Mouse (Mus musculus): Measurements from ENCODE around the gene Ucn3. TPM values are rescaled to one million over a fixed set of nuclear protein-coding genes. Genes with fewer than 3 reads are reported as not detected.
"Not testable (repeated sequence)": the region's sequence is repeated elsewhere in the genome, so short reads cannot be mapped to it uniquely, and the experiment has no call there.

The Ucn3 gene
- total RNA-seq (2021), result not detected
- long read RNA-seq, experiment 1, result 0 reads
- long read RNA-seq, experiment 2, result 0 reads

DNA sequence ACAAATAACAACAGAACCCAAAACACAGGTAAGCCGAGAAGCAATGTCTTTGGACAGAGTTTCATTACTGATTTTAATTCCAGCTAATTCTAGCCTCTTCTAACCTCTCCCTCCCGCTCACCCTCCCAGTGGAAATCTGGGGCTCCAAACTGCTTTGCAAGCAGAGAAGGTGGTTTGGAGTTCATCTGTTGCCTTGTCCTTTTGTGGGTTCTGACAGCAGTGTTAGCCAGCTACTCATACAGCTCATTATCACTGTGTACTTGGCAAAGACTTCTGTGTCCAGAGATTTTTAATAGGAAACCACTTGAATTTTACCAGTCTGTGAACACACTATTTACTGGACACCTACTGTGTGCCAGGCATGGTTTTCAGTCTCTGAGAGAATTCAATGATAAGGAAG is at the start of gene Ucn3:
TSS of gene Ucn3 (minus strand) at position 101 of the 400 bp plus-strand sequence.
- DNase-seq (ENCODE audit: low spot score in 2 of 2), result no peak
- intact Hi-C loops (cut with DNase I), result no loop called here

DNA sequence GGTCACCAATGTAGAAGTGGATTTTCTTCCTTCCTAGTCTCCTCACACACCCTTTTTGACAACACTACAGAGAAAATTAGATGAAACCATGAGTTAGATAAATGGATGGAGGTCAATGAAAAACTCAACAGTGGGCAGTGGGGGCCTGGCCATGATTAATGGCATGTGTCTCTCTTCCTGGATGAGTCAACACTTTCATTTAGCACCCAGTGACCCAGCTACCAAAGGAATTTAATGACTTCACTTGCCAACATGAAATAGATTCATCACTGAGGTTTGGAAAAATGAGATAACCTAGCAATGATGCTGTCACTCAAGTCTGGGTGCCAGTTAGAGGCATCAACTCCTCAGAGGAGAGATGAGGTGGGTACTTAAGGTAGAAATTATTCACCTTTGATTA is 46.9 kb upstream of the Ucn3 start:
- no peak for DNase-seq (ENCODE audit: low spot score in 2 of 2)

GRCm38 (mm10) chr13:3968849-3969248 is 23.7 kb upstream of the Ucn3 start:
- intact Hi-C loops (cut with DNase I), result no loop called here
- DNase-seq (ENCODE audit: low spot score in 2 of 2), result no peak

More for the DNA sequence above, 46.9 kb upstream of the Ucn3 start:
- intact Hi-C loops (cut with DNase I), result no loop called here

DNA sequence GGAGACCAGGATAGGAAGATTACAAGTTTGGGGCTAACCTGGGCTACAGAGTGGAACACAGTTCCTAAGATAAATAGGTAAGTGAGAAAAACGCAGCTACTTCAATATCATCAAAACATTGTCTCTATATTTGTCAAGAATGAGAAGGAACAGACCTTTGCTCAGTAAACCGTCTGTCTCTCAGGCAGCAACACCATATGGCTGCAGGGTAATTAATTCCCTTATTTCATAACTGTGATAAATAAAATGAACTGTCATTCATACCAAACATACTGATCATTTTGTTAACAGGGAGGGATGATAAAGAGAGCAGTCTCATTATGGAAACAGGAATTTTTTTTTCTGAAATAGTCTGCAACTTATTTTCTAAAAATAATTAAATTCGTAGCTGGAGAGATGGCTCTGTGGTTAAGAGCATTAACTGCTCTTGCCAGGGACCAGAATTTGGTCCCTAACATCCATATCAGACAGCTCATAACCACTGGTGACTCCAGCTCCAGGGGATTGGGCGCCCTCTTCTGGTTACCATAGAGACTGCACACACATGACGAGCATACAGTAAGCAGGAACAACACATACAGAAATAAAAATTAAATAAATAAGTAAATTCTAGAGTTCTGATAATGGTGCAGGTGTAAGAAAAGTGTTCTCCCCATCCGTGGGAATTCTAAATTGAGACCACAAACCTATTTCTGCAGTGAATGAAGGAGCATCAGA is 6.2 kb upstream of the Ucn3 start:
- no peak for DNase-seq (ENCODE audit: low spot score in 2 of 2)
- intact Hi-C loops (cut with DNase I), result no loop called here

GRCm38 (mm10) chr13:3949477-3949876 is 4.3 kb upstream of the Ucn3 start:
- DNase-seq (ENCODE audit: low spot score in 2 of 2), result no peak

DNA sequence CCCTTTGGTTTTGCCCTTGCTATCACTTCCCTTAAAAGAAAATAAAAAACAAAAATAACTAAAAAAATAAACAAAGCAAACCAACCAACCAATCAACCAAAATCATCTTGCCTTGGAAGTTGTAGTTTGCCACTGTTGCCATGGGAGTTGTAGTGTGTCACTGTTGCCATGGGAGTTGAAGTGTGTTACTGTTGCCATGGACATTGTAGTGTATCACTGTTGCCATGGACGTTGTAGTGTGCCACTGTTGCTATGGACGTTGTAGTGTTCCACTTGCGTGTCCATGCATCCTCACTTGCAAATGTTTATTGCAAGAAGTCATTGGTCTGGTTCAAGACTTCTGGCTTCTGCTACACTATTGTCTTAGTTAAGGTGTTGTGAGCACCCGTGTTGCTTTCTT is 2.1 kb upstream of the Ucn3 start:
- intact Hi-C loops (cut with DNase I), result no loop called here
- DNase-seq (ENCODE audit: low spot score in 2 of 2), result peak in 1 of 2 experiments; percentile 5

More at GRCm38 (mm10) chr13:3949477-3949876, 4.3 kb upstream of the Ucn3 start:
- intact Hi-C loops (cut with DNase I), result no loop called here

DNA sequence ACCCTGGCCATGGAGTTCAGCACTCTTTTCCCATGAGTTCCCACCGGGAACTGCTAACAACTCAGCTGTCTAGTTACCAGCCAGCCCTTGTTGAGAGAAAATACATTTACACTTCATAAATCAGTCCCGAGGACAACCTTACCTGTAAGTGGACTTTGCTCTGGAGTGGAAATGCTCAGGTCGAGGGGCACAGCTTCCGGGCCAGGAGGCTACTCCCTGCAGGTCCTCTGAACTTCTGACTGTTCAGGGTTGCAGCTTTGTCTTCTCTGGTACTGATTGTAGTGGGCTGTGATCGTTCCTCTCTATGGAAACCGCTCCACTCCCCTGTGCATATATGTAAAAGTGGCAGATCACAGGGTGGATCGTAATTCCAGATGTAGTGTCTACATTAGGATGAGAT is 450 bp downstream of the Ucn3 start:
- no peak for DNase-seq (ENCODE audit: low spot score in 2 of 2)
- intact Hi-C loops (cut with DNase I), result no loop called here

GRCm38 (mm10) chr13:3926046-3926445 is 19.1 kb downstream of the Ucn3 start:
- intact Hi-C loops (cut with DNase I), result no loop called here
- DNase-seq (ENCODE audit: low spot score in 2 of 2), result no peak

- no peak for DNase-seq (ENCODE audit: low spot score in 2 of 2)
- intact Hi-C loops (cut with DNase I), result no loop called here
These were observed 19.5 kb downstream of the Ucn3 start for GRCm38 (mm10) chr13:3925632-3926031.

DNA sequence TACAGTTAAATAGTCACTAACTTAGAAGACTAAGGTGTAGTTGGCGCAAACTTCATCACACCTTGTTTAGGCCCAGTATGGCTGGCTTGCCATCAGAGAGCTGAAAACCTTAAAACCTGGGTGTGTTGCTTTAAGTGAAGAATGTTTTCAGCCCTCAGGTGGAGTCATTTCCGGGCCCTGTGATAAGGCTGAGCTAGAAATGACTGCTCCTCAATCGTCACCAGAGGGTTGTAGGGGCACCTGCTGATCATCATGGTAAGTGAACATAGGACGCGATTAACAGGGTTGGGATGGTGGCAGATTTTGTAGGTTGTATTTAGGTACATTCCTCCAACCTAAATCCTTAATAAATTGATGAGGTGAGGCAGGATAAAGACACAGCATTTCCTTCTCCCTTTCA is 20.7 kb downstream of the Ucn3 start:
- DNase-seq (ENCODE audit: low spot score in 2 of 2), result no peak
- intact Hi-C loops (cut with DNase I), result no loop called here

DNA sequence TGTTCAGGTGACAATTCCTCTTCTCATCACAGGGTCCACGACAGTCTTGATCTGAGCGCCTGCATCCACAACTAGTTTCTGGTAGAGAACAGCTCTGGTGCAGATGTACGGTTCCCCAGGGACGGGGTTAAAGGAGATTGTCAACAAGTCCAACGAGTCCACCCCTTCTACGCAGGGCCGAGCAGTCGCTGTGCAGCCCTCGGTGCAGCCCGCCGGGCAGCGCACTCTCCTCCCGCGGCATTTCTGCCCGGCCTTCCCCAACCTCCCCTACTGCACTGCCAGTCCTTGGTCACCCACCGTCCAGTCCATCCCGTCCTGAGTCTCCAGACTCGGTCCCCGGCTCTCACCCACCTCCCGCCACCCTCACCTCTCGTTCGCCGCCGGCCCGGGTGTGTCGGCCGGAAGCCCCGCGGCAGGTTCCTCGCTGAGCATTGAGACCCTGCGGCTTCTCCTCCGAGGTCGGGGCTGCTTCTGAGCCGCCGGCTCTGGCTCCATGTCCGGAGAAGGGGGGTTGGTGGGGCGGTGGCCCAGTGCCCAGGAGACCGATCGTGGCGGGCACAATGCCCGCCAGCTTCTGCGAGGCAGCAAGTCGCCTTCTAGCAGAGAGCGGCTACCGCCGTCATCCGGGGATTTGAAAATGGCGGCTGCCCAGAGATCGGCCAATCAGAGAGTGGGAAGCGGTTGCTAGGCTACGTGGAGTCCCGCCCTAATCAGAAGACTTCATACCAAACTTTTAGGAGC is 27.4 kb downstream of the Ucn3 start, which contains the start of the genes Net1 and Tubal3:
TSS of gene Net1 (minus strand) at position 650 of the 741 bp plus-strand sequence.
TSS of gene Tubal3 (plus strand) at position 704 of the 741 bp plus-strand sequence.
- intact Hi-C loops (cut with DNase I), result no loop called here
- DNase-seq (ENCODE audit: low spot score in 2 of 2), result peak; percentile 92 to 93

GRCm38 (mm10) chr13:3913504-3913903 is 31.6 kb downstream of the Ucn3 start:
- no peak for DNase-seq (ENCODE audit: low spot score in 2 of 2)
- intact Hi-C loops (cut with DNase I), result no loop called here

DNA sequence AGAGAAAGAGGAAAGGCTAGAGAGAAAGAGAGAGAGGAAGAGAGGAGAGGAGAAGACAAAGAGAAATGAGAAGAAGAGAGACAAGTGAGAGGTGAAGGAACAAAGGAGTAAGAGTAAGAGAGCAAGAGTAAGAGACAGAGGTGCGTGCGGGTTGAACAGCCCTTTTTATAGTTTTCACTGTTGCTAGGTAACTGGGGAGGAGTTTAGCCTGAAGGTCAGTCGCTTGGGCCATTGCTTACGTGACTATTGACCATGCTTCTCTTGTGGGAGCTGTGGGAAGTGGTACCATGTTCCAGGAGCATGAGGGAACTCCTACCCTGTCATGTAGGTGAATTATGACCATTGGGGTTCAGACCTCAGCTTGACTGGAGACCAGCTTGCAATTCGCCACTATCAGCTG is 34.8 kb downstream of the Ucn3 start:
- intact Hi-C loops (cut with DNase I), result no loop called here
- no peak for DNase-seq (ENCODE audit: low spot score in 2 of 2)

DNA sequence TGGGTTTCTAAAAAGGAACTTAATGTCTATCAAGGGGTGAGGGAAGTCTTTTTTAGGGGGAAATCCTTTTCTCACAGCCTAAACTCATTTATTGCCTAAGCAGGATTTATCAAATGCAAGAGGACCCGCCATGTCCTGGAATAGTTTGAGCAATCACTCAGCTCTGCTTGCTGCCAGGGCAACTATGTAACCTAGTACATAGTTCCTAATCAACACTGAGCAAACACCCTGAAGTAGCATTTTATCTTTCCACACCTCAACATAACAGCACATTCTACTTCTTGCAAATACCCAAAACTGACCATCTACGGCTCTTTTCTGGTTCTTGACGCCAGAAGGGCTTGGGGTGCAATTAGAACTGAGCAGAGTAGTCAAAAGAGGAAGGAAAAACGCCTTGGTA is 36.9 kb downstream of the Ucn3 start:
- intact Hi-C loops (cut with DNase I), result no loop called here
- no peak for DNase-seq (ENCODE audit: low spot score in 2 of 2)

- intact Hi-C loops (cut with DNase I), result no loop called here
- DNase-seq (ENCODE audit: low spot score in 2 of 2), result no peak
These were observed 37.9 kb downstream of the Ucn3 start for GRCm38 (mm10) chr13:3907151-3907696.

- intact Hi-C loops (cut with DNase I), result no loop called here
These were observed 45.8 kb downstream of the Ucn3 start for GRCm38 (mm10) chr13:3899301-3899700.

GRCm38 (mm10) chr13:3898202-3898601 is 46.9 kb downstream of the Ucn3 start:
- DNase-seq (ENCODE audit: low spot score in 2 of 2); intact Hi-C loops (cut with DNase I): not testable (repeated sequence)

More at GRCm38 (mm10) chr13:3899301-3899700, 45.8 kb downstream of the Ucn3 start:
- no peak for DNase-seq (ENCODE audit: low spot score in 2 of 2)

DNA sequence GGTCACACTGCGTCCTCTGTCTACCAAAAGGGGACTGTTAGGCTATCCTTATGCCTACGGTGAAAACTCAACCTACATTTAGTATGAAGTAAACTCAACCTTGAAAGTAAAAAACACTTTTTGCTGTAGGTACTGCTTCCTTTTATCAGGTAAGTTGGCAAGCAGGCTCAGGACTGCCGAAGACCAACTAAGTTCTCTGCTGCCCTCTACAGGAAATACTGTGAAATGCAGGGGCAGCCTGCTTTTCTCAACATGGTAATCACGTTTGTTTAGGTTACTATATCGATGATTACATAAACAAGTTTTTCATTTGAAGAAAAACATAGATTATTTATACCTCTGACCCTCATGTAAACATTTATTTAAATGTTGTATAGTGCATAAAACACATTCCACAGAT is 48.2 kb downstream of the Ucn3 start:
- intact Hi-C loops (cut with DNase I), result loop anchor here (1.0 kb wide), 1 partner anchor 232 kb away; no protein-coding TSS in a partner anchor
- peak; percentile 81 to 88 for DNase-seq (ENCODE audit: low spot score in 2 of 2)

- no peak for DNase-seq (ENCODE audit: low spot score in 2 of 2)
- intact Hi-C loops (cut with DNase I), result no loop called here
These were observed 49.1 kb downstream of the Ucn3 start for GRCm38 (mm10) chr13:3896032-3896431.

DNA sequence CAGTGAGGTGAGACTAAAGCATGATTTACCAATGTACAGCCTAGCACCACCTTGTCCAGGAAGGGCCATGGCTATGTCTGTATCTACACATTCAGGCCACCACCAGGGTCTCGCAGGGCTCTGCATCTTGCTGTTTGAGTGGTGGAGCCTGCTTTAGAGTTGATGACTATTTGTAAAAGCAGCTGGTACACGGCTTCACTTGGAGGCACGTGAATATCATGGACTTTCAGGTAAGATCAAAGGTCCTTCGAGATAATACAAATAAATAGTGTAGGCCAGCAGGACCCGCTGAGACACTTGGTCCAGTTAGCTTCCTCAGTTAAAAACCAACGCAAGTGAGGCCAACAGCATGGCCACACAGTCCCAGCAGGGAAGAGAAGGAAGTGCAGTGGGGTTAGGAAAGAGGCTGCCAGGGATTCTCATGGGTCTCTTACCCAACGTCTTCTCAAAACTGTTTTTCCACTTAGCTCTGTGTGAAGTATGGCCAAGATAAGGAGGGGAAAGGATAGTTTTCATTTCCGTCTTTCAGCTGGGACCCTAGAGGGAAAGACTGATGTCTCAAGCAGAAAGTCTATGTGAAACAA is 49.7 kb downstream of the Ucn3 start:
- intact Hi-C loops (cut with DNase I), result no loop called here

More for the DNA sequence above, 49.7 kb downstream of the Ucn3 start:
- no peak for DNase-seq (ENCODE audit: low spot score in 2 of 2)
